Mouse (Mus musculus) cortical plate, adult 2 months (tissue): ENCODE data around the gene Ankrd34a.

Source experiments
- CTCF ChIP-seq: fragments of 200-500 bp; IDR thresholded peaks from 2 replicates; pipeline ENCODE4 v1.5.1; 2011; ENCODE audit warnings: mild to moderate bottlenecking, control low read depth, low read length; ENCODE audit not compliant: insufficient read depth; ENCODE audit errors: extremely low read depth
- POLR2A ChIP-seq: fragments of 200-500 bp; IDR thresholded peaks from 2 replicates; pipeline ENCODE4 v1.6.1; 2011; ENCODE audit warnings: mild to moderate bottlenecking, low read length, control low read depth; ENCODE audit not compliant: insufficient read depth; ENCODE audit errors: extremely low read depth

- TF ChIP-seq CTCF (no peak), POLR2A (no peak)
These were observed 33.2 kb upstream of the Ankrd34a start for GRCm38 (mm10) chr3:96563267-96563666.
